Mouse (Mus musculus) heart, embryonic 16.5 days (tissue): ENCODE results near the gene Arl9. TPM values are rescaled to one million over a fixed set of nuclear protein-coding genes. Genes with fewer than 3 reads are reported as not detected.

Experiments used
- ATAC-seq: fragments of 200-750 bp; cut with Nextera tagmentation; replicated peaks from 2 replicates; pipeline ENCODE4 v1.8.0; 2017; ENCODE audit warnings: moderate number of reproducible peaks; ENCODE audit not compliant: insufficient read depth, low FRiP score; ENCODE audit errors: extremely low read depth
- H3K27ac ChIP-seq: fragments of 300-500 bp; sonication (generic); 2 replicates; pipeline ENCODE4 v1.5.1; 2014; ENCODE audit warnings: mild to moderate bottlenecking, low read length, control low read depth, moderate library complexity
- H3K27me3 ChIP-seq: fragments of 300-500 bp; sonication (generic); 2 replicates; pipeline ENCODE4 v1.6.1; 2014; ENCODE audit warnings: low read length, mixed read lengths; ENCODE audit not compliant: control insufficient read depth, insufficient read depth
- H3K36me3 ChIP-seq: fragments of 300-500 bp; sonication (generic); 2 replicates; pipeline ENCODE4 v1.6.1; 2014; ENCODE audit not compliant: control insufficient read depth, insufficient read depth
- H3K4me1 ChIP-seq: fragments of 300-500 bp; sonication (generic); 2 replicates; pipeline ENCODE4 v1.6.1; 2014; ENCODE audit warnings: low read length, mixed read lengths; ENCODE audit not compliant: control insufficient read depth, insufficient read depth
- H3K4me2 ChIP-seq: fragments of 300-500 bp; sonication (generic); 2 replicates; pipeline ENCODE4 v1.6.1; 2014; ENCODE audit warnings: low read depth, mild to moderate bottlenecking, control low read depth, low read length
- H3K4me3 ChIP-seq: fragments of 300-500 bp; sonication (generic); 2 replicates; pipeline ENCODE4 v1.5.1; 2014; ENCODE audit warnings: mild to moderate bottlenecking, control low read depth, low read length
- H3K9ac ChIP-seq: fragments of 300-500 bp; sonication (generic); 2 replicates; pipeline ENCODE4 v1.6.1; 2014; ENCODE audit warnings: low read length, control low read depth
- H3K9me3 ChIP-seq: fragments of 300-500 bp; sonication (generic); replicated peaks from 2 replicates; pipeline ENCODE4 v1.6.1; 2016; ENCODE audit warnings: low read length; ENCODE audit not compliant: control insufficient read depth
- WGBS: fragments of 180-500 bp; shearing (Covaris S2); extraction: QIAGEN DNeasy Blood & Tissue Kit; methylation state at CpG from one replicate; pipeline ENCODE4 v1.1.7; 2014; 5-methylcytosine and 5-hydroxymethylcytosine counted together
- polyA plus RNA-seq: library from polyadenylated mRNA; unstranded; fragments of >200 nt; fragmentation: Nextera tagmentation; extraction: Ambion mirVana; gene quantifications from 2 replicates; pipeline ENCODE4 v1.2.1, GENCODE M21; 2015

Gene Arl9
- polyA plus RNA-seq, 1 experiment from 2014 or later, result not detected

DNA sequence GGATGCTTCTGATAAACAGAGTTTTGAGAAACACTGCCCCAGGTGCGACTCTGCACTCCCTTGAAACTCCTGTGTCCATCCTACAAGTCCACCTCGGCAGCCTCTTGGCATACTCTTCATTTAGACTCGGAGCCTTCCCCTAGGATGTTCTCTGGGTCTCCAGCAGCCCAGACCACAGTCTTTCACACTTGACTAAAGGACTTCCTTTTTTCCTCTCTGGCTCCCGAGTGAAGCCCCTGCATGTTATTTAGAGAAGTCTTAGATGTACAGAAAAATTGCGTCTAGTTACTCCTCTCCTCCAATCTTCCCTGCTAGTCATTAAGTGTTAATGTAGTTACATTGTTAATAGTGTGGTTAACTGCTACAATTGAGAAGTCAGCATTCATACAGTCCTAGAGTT lies 40.5 kb downstream of the Arl9 start:
- no peak overlapping the region for H3K4me2 ChIP-seq
- no peak overlapping the region for H3K4me3 ChIP-seq
- WGBS, result 61% methylated on average over 5 of the region's 5 CpGs
- H3K9ac ChIP-seq, result no peak overlapping the region
- no peak for ATAC-seq
- H3K27ac ChIP-seq, result no peak overlapping the region
- no peaks in the 10 kb centered on the region for H3K27me3 ChIP-seq
- no peaks in the 10 kb centered on the region for H3K4me1 ChIP-seq
- no peaks in the 10 kb centered on the region for H3K36me3 ChIP-seq
- no peaks in the 10 kb centered on the region for H3K9me3 ChIP-seq

- 83% methylated on average over 5 of the region's 5 CpGs for WGBS
- no peak overlapping the region for H3K9ac ChIP-seq
- H3K9me3 ChIP-seq, result peaks cover 5% of the 10 kb centered on the region
- H3K27me3 ChIP-seq, result no peaks in the 10 kb centered on the region
- no peak overlapping the region for H3K4me3 ChIP-seq
- ATAC-seq, result no peak
- H3K4me2 ChIP-seq, result no peak overlapping the region
- no peak overlapping the region for H3K27ac ChIP-seq
- no peaks in the 10 kb centered on the region for H3K4me1 ChIP-seq
- H3K36me3 ChIP-seq, result no peaks in the 10 kb centered on the region
Measured at GRCm38 (mm10) chr5:77052616-77053015, 48.8 kb downstream of the Arl9 start.

DNA sequence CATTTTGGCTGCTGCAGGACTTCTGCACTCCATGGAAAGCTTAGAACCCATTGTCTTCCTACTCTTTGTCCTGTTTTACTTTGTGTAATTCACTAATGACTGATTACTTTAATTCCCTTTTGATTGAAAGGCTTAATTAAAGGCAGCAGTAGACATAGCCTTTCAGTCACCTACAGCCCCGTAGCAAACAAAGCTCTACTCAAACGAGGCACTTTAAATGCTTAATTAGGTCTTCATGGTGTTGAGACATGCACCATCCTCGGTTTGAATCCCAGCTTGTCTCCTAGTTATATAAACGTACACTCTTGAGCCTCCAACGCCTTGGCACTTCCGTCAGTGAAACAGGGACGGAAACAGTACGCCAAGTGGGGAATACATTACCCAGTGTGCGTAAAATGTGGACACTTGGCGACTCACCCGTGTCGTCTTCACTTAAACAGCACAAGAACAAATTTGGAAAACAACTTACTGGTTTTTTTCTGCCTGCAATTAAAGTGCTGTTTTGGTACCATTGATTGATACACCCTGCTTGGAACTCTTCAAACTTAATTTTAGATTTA lies 53.1 kb downstream of the Arl9 start:
- Histone ChIP-seq H3K27me3 (no peaks in the 10 kb centered on the region), H3K9me3 (peaks cover 5% of the 10 kb centered on the region), H3K36me3 (no peaks in the 10 kb centered on the region), H3K4me2 (no peak overlapping the region), H3K4me3 (no peak overlapping the region), H3K27ac (no peak overlapping the region), H3K4me1 (no peaks in the 10 kb centered on the region), H3K9ac (no peak overlapping the region)
- ATAC-seq, result no peak
- 78% methylated on average over 12 of the region's 12 CpGs for WGBS

Other genes with a start within 250 kb of the Arl9 start
- gene Aasdh, start 98.5 kb upstream of the Arl9 start, polyA plus RNA-seq, result 17.9 and 22.3 TPM in 2 replicates
- gene Paics, start 52.7 kb upstream of the Arl9 start, polyA plus RNA-seq, result 251 and 274 TPM in 2 replicates
- 22.0 and 29.3 TPM in 2 replicates for gene Ppat, start 52.5 kb upstream of the Arl9 start, polyA plus RNA-seq
- gene Srp72, start 29.4 kb upstream of the Arl9 start, polyA plus RNA-seq, result 51.9 and 53.8 TPM in 2 replicates
- gene Thegl, start 12.0 kb downstream of the Arl9 start, polyA plus RNA-seq, result 0.14 TPM in 1 of 2 replicates, not detected in the other
- gene Hopx, start 111.1 kb downstream of the Arl9 start, polyA plus RNA-seq, result 16.7 and 21.9 TPM in 2 replicates
- 2.4 and 2.6 TPM in 2 replicates for gene Spink2, start 207.4 kb downstream of the Arl9 start, polyA plus RNA-seq